In the genomic region with DNA sequence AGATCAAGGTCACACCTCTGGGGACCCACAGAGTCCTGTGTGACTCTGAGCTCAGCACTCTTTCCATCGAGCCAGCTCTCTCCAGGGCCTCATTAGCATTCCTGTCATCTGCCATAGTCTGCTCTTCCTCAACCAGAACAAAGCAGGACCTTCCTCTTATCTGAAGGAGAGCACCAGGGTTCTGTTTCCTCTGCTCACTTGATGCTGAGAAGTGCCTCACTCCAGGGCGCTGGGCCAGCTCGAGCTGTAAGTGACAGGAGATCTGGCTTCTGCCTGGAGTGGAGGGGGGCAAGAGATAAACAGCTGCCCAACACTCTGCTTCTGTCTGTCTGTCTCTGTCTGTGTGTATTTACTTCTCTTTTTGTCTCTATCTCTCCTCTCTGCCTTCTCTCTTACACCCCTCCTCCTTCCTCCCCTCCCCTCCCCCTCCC, we compare ENCODE assay signal across 8 mouse cellular contexts. TPM values are rescaled to one million over a fixed set of nuclear protein-coding genes. Genes with fewer than 3 reads are reported as not detected.
DNase-seq lines count a peak whose midpoint lies in the region; ATAC-seq and TF ChIP-seq lines count a peak whose summit lies in the region.

No protein-coding gene starts in this region.

- 2% methylated on average over 3 of the region's 3 CpGs for WGBS in heart, embryonic 12.5 days
- 0% methylated on average over 3 of the region's 3 CpGs for WGBS in liver, embryonic 15.5 days (ENCODE audit: insufficient replicate concordance)
- 4% methylated on average over 3 of the region's 3 CpGs for WGBS in thymus, adult 2 months

- peak overlapping the region; percentile 73 for H3K27ac ChIP-seq in heart, embryonic 12.5 days (ENCODE audit: poor library complexity, severe bottlenecking)
- H3K27ac ChIP-seq in liver, embryonic 15.5 days (replicated peaks) = no peak overlapping the region
- H3K27ac ChIP-seq in thymus, adult 2 months (ENCODE audit: control insufficient read depth, insufficient read depth, low read length) = no peak overlapping the region

- no peak overlapping the region for H3K9ac ChIP-seq in heart, embryonic 12.5 days
- no peak overlapping the region for H3K9ac ChIP-seq in liver, embryonic 15.5 days

- TF ChIP-seq POLR2A in thymus, adult 2 months (IDR thresholded peaks at IDR 0.05; ENCODE audit: control insufficient read depth, extremely low read depth, insufficient read depth, low read length, poor library complexity) = no peak

- no peaks in the 10 kb centered on the region for H3K9me3 ChIP-seq in G1E (replicated peaks)
- no peaks in the 10 kb centered on the region; the same call in 1 of the 2 replicates for H3K9me3 ChIP-seq in heart, embryonic 12.5 days (replicated peaks)
- H3K9me3 ChIP-seq in liver, embryonic 15.5 days (replicated peaks) = no peaks in the 10 kb centered on the region

- peak; percentile 92 for ATAC-seq in G1E (ENCODE audit: extremely low read depth, insufficient number of reproducible peaks, low FRiP score, poor library complexity, severe bottlenecking)
- peak; percentile 93 for ATAC-seq in heart, embryonic 12.5 days (ENCODE audit: insufficient number of reproducible peaks, low FRiP score)
- ATAC-seq in liver, embryonic 15.5 days (ENCODE audit: insufficient read depth) = peak; percentile 77

- peak overlapping the region; percentile 32; the same call in 1 of the 2 replicates for H3K4me2 ChIP-seq in heart, embryonic 12.5 days
- no peak overlapping the region for H3K4me2 ChIP-seq in liver, embryonic 15.5 days

- peaks cover 33% of the 10 kb centered on the region for H3K4me1 ChIP-seq in G1E (ENCODE audit: insufficient read depth, low read depth, low read length)
- H3K4me1 ChIP-seq in heart, embryonic 12.5 days (replicated peaks) = peaks cover 28% of the 10 kb centered on the region
- peaks cover 23% of the 10 kb centered on the region for H3K4me1 ChIP-seq in liver, embryonic 15.5 days (replicated peaks)
- H3K4me1 ChIP-seq in thymus, adult 2 months (replicated peaks; ENCODE audit: control insufficient read depth, insufficient read depth, low read length) = peaks cover 5% of the 10 kb centered on the region

- peaks cover 3% of the 10 kb centered on the region; the same call in 1 of the 2 replicates for H3K27me3 ChIP-seq in G1E (ENCODE audit: insufficient read depth, low read length)
- H3K27me3 ChIP-seq in heart, embryonic 12.5 days (replicated peaks) = no peaks in the 10 kb centered on the region
- H3K27me3 ChIP-seq in liver, embryonic 15.5 days = no peaks in the 10 kb centered on the region
- no peaks in the 10 kb centered on the region for H3K27me3 ChIP-seq in thymus, adult 2 months (ENCODE audit: control insufficient read depth, insufficient read depth, low read length)

- no peak for TF ChIP-seq CTCF in G1E (IDR thresholded peaks at IDR 0.05; ENCODE audit: low read depth, low read length)
- TF ChIP-seq CTCF in thymus, adult 2 months (IDR thresholded peaks at IDR 0.05; ENCODE audit: borderline replicate concordance, control insufficient read depth, extremely low read depth, insufficient read depth, low read length, poor library complexity) = no peak

- peak; percentile 46 for DNase-seq in embryo, embryonic 10 days (ENCODE audit: low spot score)
- DNase-seq in embryo, embryonic 9.5 days (ENCODE audit: extremely low spot score) = no peak
- DNase-seq in G1E (ENCODE audit: low spot score) = peak; percentile 70
- no peak for DNase-seq in ovary, postnatal 10 days (ENCODE audit: low spot score)
- DNase-seq in layer of hippocampus, adult 18-20 months (ENCODE audit: low spot score in 2 of 2) = no peak
- no peak for DNase-seq in thymus, adult 2 months

- H3K4me3 ChIP-seq in G1E (ENCODE audit: low read depth, low read length) = peak overlapping the region; percentile 44; the same call in 1 of the 2 replicates
- no peak overlapping the region for H3K4me3 ChIP-seq in heart, embryonic 12.5 days
- no peak overlapping the region for H3K4me3 ChIP-seq in liver, embryonic 15.5 days (replicated peaks)
- H3K4me3 ChIP-seq in thymus, adult 2 months (ENCODE audit: control insufficient read depth, insufficient read depth, low read length) = no peak overlapping the region

- no peaks in the 10 kb centered on the region for H3K36me3 ChIP-seq in G1E (replicated peaks)
- H3K36me3 ChIP-seq in heart, embryonic 12.5 days = no peaks in the 10 kb centered on the region
- no peaks in the 10 kb centered on the region for H3K36me3 ChIP-seq in liver, embryonic 15.5 days (replicated peaks)
- no peaks in the 10 kb centered on the region for H3K36me3 ChIP-seq in thymus, adult 2 months (ENCODE audit: control insufficient read depth, insufficient read depth, low read length)

RNA-seq across cellular contexts. Expression of a gene that starts 55.3 kb away (rescaled TPM):
- total RNA-seq in G1E (2014; fragmentation: Nextera tagmentation) (99.8 and 160 TPM in 2 replicates), G1E (2017) (91.7 and 105 TPM in 2 replicates)
- 4.0 and 7.0 TPM in 2 replicates for polyA plus RNA-seq in G1E (2012)
- 26.5 TPM in 2 replicates for polyA plus RNA-seq in heart, embryonic 12.5 days (2016; fragmentation: Nextera tagmentation; extraction: Ambion mirVana)
- polyA plus RNA-seq in liver, embryonic 15.5 days (2015; fragmentation: Nextera tagmentation; extraction: Ambion mirVana) = 27.3 and 30.6 TPM in 2 replicates
- 100 to 1,000 TPM; 100 to 109 TPM for total RNA-seq in layer of hippocampus, adult 18-20 months (2021)
- 28.2 and 28.6 TPM in 2 replicates for polyA plus RNA-seq in thymus, adult 2 months (2012; rRNA removed)

Comparison
In these comparisons a context has a peak if more than half of its experiments do, and no peak if none do; other contexts are left out.
1. DNase-seq: peak in embryo, embryonic 10 days (single experiment) and G1E (single experiment); none in embryo, embryonic 9.5 days (single experiment), ovary, postnatal 10 days (single experiment), layer of hippocampus, adult 18-20 months (0 of 2) and thymus, adult 2 months (single experiment).
2. Peak in every context shown above with its lines, with median percentiles within 50 percentile points of each other: ATAC-seq.